Mouse (Mus musculus): Measurements from ENCODE around the gene Ntf5.

DNA sequence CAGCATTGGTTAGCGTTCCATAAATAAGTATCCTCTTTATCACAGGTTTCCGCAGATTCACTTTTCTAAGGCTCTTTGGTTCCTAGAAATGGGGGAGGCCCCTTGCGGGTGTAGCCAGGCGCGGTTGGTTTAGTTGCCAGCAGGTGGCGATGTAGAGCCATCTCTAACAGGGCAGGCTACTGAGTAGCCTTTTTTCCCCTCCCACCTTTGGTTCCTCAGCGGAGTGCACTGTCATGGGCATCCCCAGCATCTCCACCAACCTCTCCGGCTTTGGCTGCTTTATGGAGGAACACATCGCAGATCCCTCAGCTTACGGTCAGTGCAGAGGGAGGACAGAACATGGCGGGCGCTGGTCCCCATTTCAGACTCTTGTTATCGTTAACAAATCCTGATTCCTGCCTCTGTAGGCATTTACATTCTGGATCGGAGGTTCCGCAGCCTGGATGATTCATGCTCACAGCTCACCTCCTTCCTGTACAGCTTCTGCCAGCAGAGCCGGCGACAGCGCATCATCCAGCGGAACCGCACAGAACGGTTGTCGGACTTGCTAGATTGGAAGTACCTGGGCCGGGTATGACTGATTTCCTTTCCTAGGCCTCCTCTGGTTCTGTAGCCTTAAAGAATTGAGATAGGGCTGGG lies 38.0 kb downstream of the Ntf5 start:
- TF ChIP-seq POLR2A (IDR thresholded peaks at IDR 0.05; ENCODE audit: borderline replicate concordance, extremely low read depth, low read depth, low read length) (no peak), CTCF (IDR thresholded peaks at IDR 0.05; ENCODE audit: insufficient read depth, low read length) (peak; percentile 76)
